Mouse (Mus musculus) Patski (cell line): ENCODE measurements around the gene Gm26558. TPM values are rescaled to one million over a fixed set of nuclear protein-coding genes. Genes with fewer than 3 reads are reported as not detected.

Source experiments
- ATAC-seq: fragments of 100-300 bp; one replicate; pipeline ENCODE4 v1.8.0; 2021
- CTCF ChIA-PET: fragments of 350-600 bp; sonication (Branson Sonifier 250); formaldehyde crosslinking; loops from one replicate; lab custom pipeline; 2022; ENCODE audit warnings: inconsistent platforms; lab: Charles Lee
- POLR2A ChIA-PET: fragments of 350-600 bp; sonication (Branson Sonifier 250); formaldehyde crosslinking; loops from one replicate; lab custom pipeline; 2022; ENCODE audit warnings: antibody characterized with exemption, inconsistent platforms; lab: Charles Lee
- DNase-seq: peaks from one replicate; pipeline ENCODE4 v3.0.0-alpha.2; 2011; ENCODE audit warnings: low read depth, low spot score
- H3K27me3 ChIP-seq: fragments of 371-371 bp; one replicate; pipeline ENCODE4 v1.5.1; 2021
- CTCF ChIP-seq: fragments of 100-300 bp; IDR thresholded peaks from one replicate; pipeline ENCODE4 v1.5.1; 2021
- in situ Hi-C: fragments of 300-500 bp; cut with MboI; formaldehyde crosslinking; loops from 3 replicates; pipeline ENCODE4 v1.11.1; 2018; ENCODE audit warnings: low pct_unique_long_range_greater_than_20kb, mixed read lengths
- polyA plus RNA-seq: library from polyadenylated mRNA; unstranded; gene quantifications from one replicate; pipeline ENCODE4 v1.2.3, GENCODE M21; 2021

Gene Gm26558
- polyA plus RNA-seq, 1 experiment from 2014 or later = 2.0 TPM

DNA sequence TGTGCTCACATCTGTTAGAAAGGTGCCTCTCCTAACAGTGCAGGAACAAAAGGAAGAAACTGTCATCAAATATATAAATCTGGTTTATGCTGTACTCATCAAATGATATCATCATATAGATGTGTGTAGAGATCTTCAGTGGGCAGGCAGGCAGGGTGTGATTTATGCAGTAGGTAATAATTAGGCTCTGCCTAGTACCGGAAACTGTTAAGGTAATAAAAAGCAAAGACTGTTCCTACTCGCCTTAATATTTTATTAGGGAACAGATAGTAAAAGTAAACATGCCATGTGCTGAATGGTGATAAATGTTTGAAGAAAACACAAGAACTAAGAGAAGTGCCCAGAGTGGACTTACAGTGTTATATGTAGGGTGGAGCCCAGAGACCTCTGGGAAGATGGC is 20.4 kb upstream of the Gm26558 start:
- ATAC-seq (no peak), DNase-seq (no peak)
- no peaks in the 10 kb centered on the region for H3K27me3 ChIP-seq
- TF ChIP-seq CTCF = no peak
- in situ Hi-C loops = no loop called here
- ChIA-PET CTCF (no interaction called here), POLR2A (no interaction called here)

DNA sequence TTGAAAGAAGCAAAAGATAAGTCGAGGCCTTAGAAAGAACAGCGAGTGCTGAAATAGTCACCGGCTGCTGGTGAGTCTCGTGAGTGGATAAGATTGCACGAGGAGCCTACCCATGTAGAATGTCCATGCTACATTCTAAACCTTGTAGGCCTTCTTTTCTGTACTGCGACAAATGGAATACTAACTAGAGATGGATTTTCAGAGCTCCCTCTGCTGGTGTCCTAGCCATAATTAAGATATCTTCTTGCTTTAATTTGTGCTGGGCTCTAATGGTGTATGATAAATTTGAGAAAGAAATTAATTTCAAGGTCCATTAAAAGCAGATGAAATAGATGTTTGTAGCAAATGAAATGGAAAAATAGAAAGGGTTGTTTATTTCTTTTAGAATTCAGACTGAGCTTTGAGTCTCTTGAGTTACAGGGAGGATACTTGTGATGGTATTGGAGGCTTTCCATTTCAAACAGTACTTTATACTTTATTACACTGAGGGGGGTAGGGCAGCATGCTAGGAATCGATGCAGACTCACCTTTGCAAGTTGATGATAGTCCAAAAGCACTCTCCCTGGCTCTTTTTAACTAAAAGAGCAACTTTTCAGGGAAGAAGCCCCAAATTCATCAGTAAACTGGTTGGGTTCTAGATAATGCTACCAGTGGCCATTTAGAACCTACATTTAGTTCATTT is 11.7 kb upstream of the Gm26558 start:
- in situ Hi-C loops = no loop called here
- ATAC-seq (no peak), DNase-seq (no peak)
- peak; percentile 47 for TF ChIP-seq CTCF
- POLR2A ChIA-PET = interaction anchor here (0.7 to 1.6 kb wide), 2 partner anchors 11 to 164 kb away, joined by 3 to 5 read pairs; no protein-coding TSS in a partner anchor
- CTCF ChIA-PET = interaction anchor here (1.8 to 2.7 kb wide), 3 partner anchors 10 to 15 kb away, joined by 5 to 11 read pairs (median 8); partner anchors contain the start of genes Gm26558 and Gorasp2
- no peaks in the 10 kb centered on the region for H3K27me3 ChIP-seq

DNA sequence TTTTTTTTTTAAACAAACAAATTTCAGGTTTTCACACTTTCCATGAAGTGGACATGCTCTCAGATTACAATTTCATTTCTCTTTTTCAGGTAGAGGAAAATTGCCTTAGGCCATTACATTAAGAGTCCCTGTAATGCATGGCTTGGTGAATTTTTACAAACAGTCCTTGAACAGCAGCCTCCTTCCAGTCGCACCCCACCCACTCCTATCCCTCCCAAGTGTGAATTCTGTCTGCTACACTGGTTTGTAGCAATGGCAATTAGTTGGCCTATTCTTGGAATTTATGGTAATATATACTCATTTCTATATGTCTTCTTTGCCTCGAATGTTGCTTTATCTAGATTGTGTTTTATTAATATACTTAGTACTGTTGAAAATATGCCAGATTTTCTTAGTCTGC is 10.6 kb upstream of the Gm26558 start:
- in situ Hi-C loops = no loop called here
- no peak for TF ChIP-seq CTCF
- H3K27me3 ChIP-seq = no peaks in the 10 kb centered on the region
- ChIA-PET CTCF (interaction anchor here (1.8 to 2.7 kb wide), 4 partner anchors 9 to 14 kb away, joined by 5 to 11 read pairs (median 8); partner anchors contain the start of genes Gm26558 and Gorasp2), POLR2A (interaction anchor here (0.6 to 1.6 kb wide), 2 partner anchors 10 to 26 kb away, joined by 3 to 5 read pairs; no protein-coding TSS in a partner anchor)
- ATAC-seq (no peak), DNase-seq (no peak)

DNA sequence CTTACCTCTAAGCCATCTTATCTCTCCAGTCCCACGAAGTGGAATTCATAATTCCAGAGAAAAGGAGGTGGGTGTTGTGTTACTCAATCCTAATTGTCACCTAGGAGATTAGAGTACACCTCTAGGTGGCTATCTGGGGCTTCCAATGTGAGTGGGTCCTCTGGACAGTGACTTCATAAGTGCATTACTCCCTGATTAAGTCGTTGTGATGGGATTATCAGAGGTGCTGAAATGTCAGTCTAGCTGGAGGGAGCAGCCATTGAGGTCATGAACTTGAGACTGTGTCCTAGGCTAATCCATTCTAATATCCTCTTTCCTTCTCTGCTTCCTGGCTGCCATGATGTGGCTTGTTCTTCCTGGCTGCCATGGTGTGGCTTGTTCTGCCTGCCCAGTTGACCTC is 8.0 kb upstream of the Gm26558 start:
- in situ Hi-C loops = no loop called here
- CTCF ChIA-PET = no interaction called here

DNA sequence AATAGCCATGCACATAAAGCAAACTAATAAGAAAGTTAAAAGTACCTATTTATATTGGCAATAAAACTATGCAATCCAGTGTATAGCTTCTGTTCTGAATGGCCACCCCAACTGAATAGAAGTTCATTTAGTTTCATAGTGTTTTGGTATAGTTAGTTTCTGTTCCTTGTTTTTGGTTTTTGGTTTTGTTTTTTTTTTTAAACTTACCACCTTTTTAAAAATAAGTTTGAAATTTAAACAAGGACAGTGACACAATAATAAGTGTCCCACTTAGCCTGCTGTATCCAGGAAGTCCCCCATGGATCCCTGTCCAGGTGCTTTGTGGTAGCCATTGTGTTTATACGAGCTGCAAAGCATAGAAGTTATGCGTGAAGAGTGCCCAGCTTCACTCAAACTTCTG is 7.3 kb upstream of the Gm26558 start:
- ATAC-seq = no peak

More for the DNA sequence above, 8.0 kb upstream of the Gm26558 start:
- ATAC-seq (no peak), DNase-seq (no peak)
- TF ChIP-seq CTCF = no peak
- POLR2A ChIA-PET = no interaction called here
- no peaks in the 10 kb centered on the region for H3K27me3 ChIP-seq

DNA sequence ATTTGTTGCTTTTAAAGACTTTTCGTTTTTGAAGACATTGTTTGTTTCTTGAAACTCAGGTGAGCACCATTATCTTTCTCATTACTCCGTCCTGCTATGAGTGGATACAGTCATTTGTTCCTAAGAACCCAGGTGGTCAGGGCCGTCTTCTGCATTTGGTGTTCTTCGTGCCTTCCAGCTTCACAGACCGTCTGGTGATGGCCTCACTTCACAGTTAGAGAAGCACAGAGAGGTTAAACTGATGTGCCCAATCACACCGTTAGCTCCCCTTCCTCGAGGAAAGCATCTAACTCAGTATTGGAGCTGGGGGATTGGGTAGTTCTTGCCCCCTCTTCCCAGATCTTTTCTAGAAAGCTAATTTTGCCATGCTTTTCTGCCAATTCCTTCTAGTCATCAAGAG is 5.1 kb upstream of the Gm26558 start:
- ATAC-seq (no peak), DNase-seq (no peak)
- CTCF ChIA-PET = interaction anchor here (1.0 kb wide), 1 partner anchor 109 kb away, joined by 3 read pairs; no protein-coding TSS in a partner anchor
- POLR2A ChIA-PET = interaction anchor here (0.6 kb wide), 1 partner anchor 242 kb away, joined by 4 read pairs; no protein-coding TSS in a partner anchor
- in situ Hi-C loops = no loop called here
- no peak for TF ChIP-seq CTCF
- no peaks in the 10 kb centered on the region for H3K27me3 ChIP-seq

More for the DNA sequence above, 7.3 kb upstream of the Gm26558 start:
- ChIA-PET POLR2A (no interaction called here), CTCF (no interaction called here)
- no peaks in the 10 kb centered on the region for H3K27me3 ChIP-seq
- in situ Hi-C loops = no loop called here
- TF ChIP-seq CTCF = no peak
- DNase-seq = no peak

DNA sequence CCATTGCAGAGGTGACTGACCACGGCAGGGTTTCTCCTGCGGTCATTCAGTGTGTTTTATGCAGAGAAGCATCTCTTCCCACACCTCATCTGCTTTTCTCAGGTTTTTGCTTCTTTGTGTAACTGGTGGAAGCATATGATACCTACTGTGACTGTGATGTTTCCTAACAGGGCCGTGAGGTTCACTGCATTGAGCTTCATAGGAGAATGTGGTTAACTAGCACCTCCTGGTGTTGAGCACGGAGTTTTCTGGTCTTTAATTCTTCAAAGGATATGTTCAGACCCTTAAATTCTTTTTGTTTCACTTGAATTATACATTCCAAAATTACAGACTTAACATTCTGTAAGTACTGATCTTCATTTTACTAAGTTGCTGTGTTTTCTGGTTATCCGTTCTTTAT is 1.9 kb upstream of the Gm26558 start:
- ChIA-PET POLR2A (no interaction called here), CTCF (interaction anchor here (0.6 to 2.8 kb wide), 3 partner anchors 10 to 19 kb away, joined by 3 to 11 read pairs (median 3); no protein-coding TSS in a partner anchor)
- DNase-seq (no peak), ATAC-seq (no peak)
- no peaks in the 10 kb centered on the region for H3K27me3 ChIP-seq
- TF ChIP-seq CTCF = peak; percentile 57
- in situ Hi-C loops = loop anchor here (5.0 kb wide), 1 partner anchor 101 kb away; no protein-coding TSS in a partner anchor

DNA sequence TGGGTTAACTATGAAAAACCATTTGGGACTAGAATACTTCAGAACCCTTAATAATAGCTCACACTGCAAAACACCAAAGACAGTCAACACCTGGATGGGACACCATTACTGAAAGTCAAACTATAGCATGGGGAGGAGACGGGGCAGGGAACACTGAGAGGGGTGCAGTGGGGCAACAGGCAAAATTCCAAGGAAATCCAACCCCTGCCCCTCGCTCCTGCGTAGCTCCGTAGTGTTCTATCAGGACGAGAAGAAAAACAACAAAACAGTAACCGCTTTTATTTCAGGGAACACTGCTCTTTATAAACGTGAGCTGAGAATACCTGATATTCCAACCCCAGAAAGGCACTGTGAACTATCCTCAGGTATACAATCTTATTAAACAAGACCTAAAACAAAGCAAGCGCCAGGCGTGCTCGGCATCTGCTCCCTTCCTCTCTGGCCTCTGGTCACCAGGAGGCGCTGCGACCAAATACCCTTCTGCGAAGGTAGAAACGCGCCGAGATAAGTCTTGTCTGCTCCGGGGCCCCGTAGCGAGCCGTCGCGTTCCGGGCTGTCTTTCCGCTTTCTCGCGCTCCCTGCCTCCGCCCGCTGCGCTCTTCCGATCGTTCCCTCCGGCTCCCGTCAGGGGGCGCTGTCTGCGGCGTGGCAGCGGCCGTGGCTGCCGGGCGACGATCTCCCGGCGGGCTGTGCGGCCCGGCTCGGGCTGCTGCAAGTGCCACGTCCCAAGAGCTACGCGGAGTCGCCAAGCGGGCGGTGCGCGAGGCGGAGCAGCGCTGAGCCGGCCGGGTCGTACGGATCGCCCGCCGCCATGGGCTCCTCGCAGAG is 807 bp downstream of the Gm26558 start, which contains the start of gene Gorasp2:
Gene Gorasp2, plus strand, starts transcription at position 690 of the 828 bp plus-strand sequence.
- POLR2A ChIA-PET = interaction anchor here (1.5 kb wide), 1 partner anchor 12 kb away, joined by 6 read pairs; no protein-coding TSS in a partner anchor
- CTCF ChIA-PET = interaction anchor here (0.6 to 2.4 kb wide), 20 partner anchors 10 to 433 kb away, joined by 3 to 9 read pairs (median 4); no protein-coding TSS in a partner anchor
- peak; percentile 100 for TF ChIP-seq CTCF
- no peaks in the 10 kb centered on the region for H3K27me3 ChIP-seq
- peak; percentile 85 for ATAC-seq
- in situ Hi-C loops = loop anchor here (5.0 kb wide), 1 partner anchor 99 kb away; no protein-coding TSS in a partner anchor
- peak; percentile 80 for DNase-seq

DNA sequence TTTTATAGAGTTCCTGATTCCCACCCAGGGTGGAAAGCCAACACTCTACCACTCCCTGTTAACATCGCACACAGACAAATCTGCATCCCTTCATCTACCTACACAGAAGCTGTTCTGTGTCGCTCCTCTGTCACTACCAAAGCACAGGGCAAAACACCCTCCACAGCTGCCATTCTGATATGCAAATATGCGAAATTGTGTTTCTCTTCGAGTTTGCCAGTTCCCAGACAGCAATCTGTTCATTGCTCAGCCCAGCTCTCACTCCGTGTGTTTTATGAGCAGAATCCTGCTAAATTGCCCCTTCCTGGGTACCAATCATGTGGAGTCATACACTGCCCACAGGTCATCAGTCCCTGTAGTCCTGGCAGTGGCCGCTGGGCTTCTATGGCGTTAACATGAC is 4.8 kb downstream of the Gm26558 start:
- in situ Hi-C loops = no loop called here
- ATAC-seq = no peak
- no peak for TF ChIP-seq CTCF
- no peak for DNase-seq
- POLR2A ChIA-PET = no interaction called here
- CTCF ChIA-PET = no interaction called here
- H3K27me3 ChIP-seq = no peaks in the 10 kb centered on the region

DNA sequence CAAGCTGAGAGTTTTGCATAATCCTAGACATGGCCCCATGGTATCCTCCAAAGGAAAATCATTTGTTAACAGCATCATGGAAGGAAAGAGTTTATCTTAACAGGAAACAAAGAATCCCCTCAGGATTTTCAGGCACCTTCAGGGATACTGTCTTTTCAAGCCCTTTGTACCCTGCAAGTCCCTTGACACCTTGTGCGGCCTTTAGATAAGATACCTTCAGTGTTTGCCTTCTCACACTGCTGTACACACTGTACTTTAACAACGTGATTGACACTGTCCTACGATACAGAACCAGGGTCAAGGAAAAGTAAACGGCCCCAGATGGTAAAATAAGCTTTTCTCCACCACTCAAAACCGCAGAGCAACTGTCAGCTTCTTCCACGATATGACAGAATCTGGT is 10.1 kb downstream of the Gm26558 start:
- POLR2A ChIA-PET = no interaction called here
- ATAC-seq (no peak), DNase-seq (no peak)
- TF ChIP-seq CTCF = no peak
- CTCF ChIA-PET = interaction anchor here (1.6 kb wide), 1 partner anchor 8 kb away, joined by 4 read pairs; no protein-coding TSS in a partner anchor
- in situ Hi-C loops = no loop called here
- H3K27me3 ChIP-seq = no peaks in the 10 kb centered on the region
